Mouse (Mus musculus) hindbrain, embryonic 16.5 days (tissue): ENCODE results near the gene Rnd3. TPM values are rescaled to one million over a fixed set of nuclear protein-coding genes. Genes with fewer than 3 reads are reported as not detected.

ENCODE experiments used
- ATAC-seq: fragments of 200-750 bp; cut with Nextera tagmentation; 2 replicates; pipeline ENCODE4 v1.8.0; 2017; ENCODE audit warnings: moderate TSS enrichment, moderate library complexity
- H3K27ac ChIP-seq: fragments of 300-500 bp; sonication (generic); 2 replicates; pipeline ENCODE4 v1.5.1; 2014; ENCODE audit warnings: low read depth, mild to moderate bottlenecking, control low read depth, low read length, moderate library complexity
- H3K27me3 ChIP-seq: fragments of 300-500 bp; sonication (generic); replicated peaks from 2 replicates; pipeline ENCODE4 v1.6.1; 2014; ENCODE audit warnings: low read length; ENCODE audit not compliant: control insufficient read depth, insufficient read depth
- H3K36me3 ChIP-seq: fragments of 300-500 bp; sonication (generic); 2 replicates; pipeline ENCODE4 v1.6.1; 2014; ENCODE audit warnings: mild to moderate bottlenecking, low read length, moderate library complexity, mixed read lengths; ENCODE audit not compliant: control insufficient read depth, insufficient read depth
- H3K4me1 ChIP-seq: fragments of 300-500 bp; sonication (generic); 2 replicates; pipeline ENCODE4 v1.6.1; 2014; ENCODE audit warnings: low read depth, low read length; ENCODE audit not compliant: control insufficient read depth, insufficient read depth
- H3K4me2 ChIP-seq: fragments of 300-500 bp; sonication (generic); 2 replicates; pipeline ENCODE4 v1.6.1; 2014; ENCODE audit warnings: mild to moderate bottlenecking, low read length, control low read depth, moderate library complexity
- H3K4me3 ChIP-seq: fragments of 300-500 bp; sonication (generic); 2 replicates; pipeline ENCODE4 v1.5.1; 2014; ENCODE audit warnings: mild to moderate bottlenecking, low read length, control low read depth, moderate library complexity
- H3K9ac ChIP-seq: fragments of 300-500 bp; sonication (generic); 2 replicates; pipeline ENCODE4 v1.6.1; 2014; ENCODE audit warnings: low read depth, mild to moderate bottlenecking, control low read depth, low read length, moderate library complexity
- H3K9me3 ChIP-seq: fragments of 300-500 bp; sonication (generic); 2 replicates; pipeline ENCODE4 v1.6.1; 2014; ENCODE audit warnings: mild to moderate bottlenecking, low read length, moderate library complexity; ENCODE audit not compliant: control insufficient read depth
- WGBS: fragments of 180-500 bp; shearing (Covaris S2); extraction: QIAGEN DNeasy Blood & Tissue Kit; methylation state at CpG from one replicate; pipeline ENCODE4 v1.1.7; 2014; 5-methylcytosine and 5-hydroxymethylcytosine counted together
- polyA plus RNA-seq: library from polyadenylated mRNA; unstranded; fragments of >200 nt; fragmentation: Nextera tagmentation; extraction: Ambion mirVana; gene quantifications from 2 replicates; pipeline ENCODE4 v1.2.1, GENCODE M21; 2015

Rnd3 gene
- polyA plus RNA-seq, 1 experiment from 2014 or later, result 82.6 TPM

GRCm38 (mm10) chr2:51148065-51148407 is 875 bp downstream of the Rnd3 start:
- Histone ChIP-seq H3K36me3 (no peaks in the 10 kb centered on the region), H3K4me1 (peaks cover 20% of the 10 kb centered on the region), H3K27me3 (no peaks in the 10 kb centered on the region), H3K4me2 (peak overlapping the region; percentile 59), H3K27ac (peak overlapping the region; percentile 93), H3K9me3 (no peaks in the 10 kb centered on the region), H3K9ac (peak overlapping the region; percentile 98), H3K4me3 (peak overlapping the region; percentile 93)
- WGBS, result 0% methylated on average over 20 of the region's 20 CpGs
- ATAC-seq, result peak; percentile 5; the same call in 1 of the 2 replicates

GRCm38 (mm10) chr2:51147318-51148064 is 1.4 kb downstream of the Rnd3 start:
- no peaks in the 10 kb centered on the region for H3K36me3 ChIP-seq
- peaks cover 20% of the 10 kb centered on the region for H3K4me1 ChIP-seq
- peak overlapping the region; percentile 93 for H3K4me3 ChIP-seq
- peak overlapping the region; percentile 59 for H3K4me2 ChIP-seq
- peak; percentile 63 for ATAC-seq
- no peaks in the 10 kb centered on the region for H3K27me3 ChIP-seq
- no peaks in the 10 kb centered on the region for H3K9me3 ChIP-seq
- 0% methylated on average over 42 of the region's 45 CpGs for WGBS
- H3K9ac ChIP-seq, result peak overlapping the region; percentile 98
- peak overlapping the region; percentile 93 for H3K27ac ChIP-seq

- Histone ChIP-seq H3K4me2 (peak overlapping the region; percentile 59), H3K36me3 (no peaks in the 10 kb centered on the region), H3K9ac (peak overlapping the region; percentile 98), H3K27me3 (no peaks in the 10 kb centered on the region), H3K27ac (peak overlapping the region; percentile 93), H3K9me3 (no peaks in the 10 kb centered on the region), H3K4me1 (peaks cover 25% of the 10 kb centered on the region), H3K4me3 (peak overlapping the region; percentile 93)
- under 1% methylated on average over 18 of the region's 18 CpGs for WGBS
- ATAC-seq, result peak; percentile 85
Measured at GRCm38 (mm10) chr2:51146871-51147317, 2.0 kb downstream of the Rnd3 start.

- WGBS, result 6% methylated on average over 7 of the region's 7 CpGs
- no peaks in the 10 kb centered on the region for H3K9me3 ChIP-seq
- ATAC-seq, result peak; percentile 35
Measured at GRCm38 (mm10) chr2:51145838-51146470, 3.0 kb downstream of the Rnd3 start.

GRCm38 (mm10) chr2:51144380-51145120 is 4.4 kb downstream of the Rnd3 start:
- Histone ChIP-seq H3K9me3 (no peaks in the 10 kb centered on the region), H3K4me3 (peak overlapping the region; percentile 35), H3K36me3 (no peaks in the 10 kb centered on the region), H3K4me2 (peak overlapping the region; percentile 57), H3K27me3 (no peaks in the 10 kb centered on the region), H3K9ac (peak overlapping the region; percentile 46), H3K4me1 (peaks cover 45% of the 10 kb centered on the region), H3K27ac (peak overlapping the region; percentile 40; the same call in 1 of the 2 replicates)
- WGBS, result 20% methylated on average over 6 of the region's 6 CpGs
- no peak for ATAC-seq

More at GRCm38 (mm10) chr2:51145838-51146470, 3.0 kb downstream of the Rnd3 start:
- Histone ChIP-seq H3K4me2 (peak overlapping the region; percentile 59), H3K4me1 (peaks cover 34% of the 10 kb centered on the region), H3K27me3 (no peaks in the 10 kb centered on the region), H3K4me3 (peak overlapping the region; percentile 93), H3K9ac (peak overlapping the region; percentile 98), H3K36me3 (no peaks in the 10 kb centered on the region), H3K27ac (peak overlapping the region; percentile 93)

GRCm38 (mm10) chr2:51142422-51142821 is 6.5 kb downstream of the Rnd3 start:
- ATAC-seq, result no peak
- Histone ChIP-seq H3K4me1 (peaks cover 52% of the 10 kb centered on the region), H3K4me3 (no peak overlapping the region), H3K4me2 (peak overlapping the region; percentile 32), H3K27ac (no peak overlapping the region), H3K36me3 (no peaks in the 10 kb centered on the region), H3K27me3 (no peaks in the 10 kb centered on the region), H3K9me3 (no peaks in the 10 kb centered on the region), H3K9ac (no peak overlapping the region)
- WGBS, result 21% methylated on average over 1 of the region's 1 CpGs

- Histone ChIP-seq H3K27ac (no peak overlapping the region), H3K4me3 (no peak overlapping the region), H3K9ac (no peak overlapping the region), H3K9me3 (no peaks in the 10 kb centered on the region), H3K36me3 (no peaks in the 10 kb centered on the region), H3K27me3 (no peaks in the 10 kb centered on the region), H3K4me2 (peak overlapping the region; percentile 54), H3K4me1 (peaks cover 52% of the 10 kb centered on the region)
- ATAC-seq, result no peak
- 47% methylated on average over 3 of the region's 3 CpGs for WGBS
Measured at GRCm38 (mm10) chr2:51141345-51141744, 7.6 kb downstream of the Rnd3 start.

GRCm38 (mm10) chr2:51140486-51140885 is 8.4 kb downstream of the Rnd3 start:
- Histone ChIP-seq H3K4me1 (peaks cover 52% of the 10 kb centered on the region), H3K9me3 (no peaks in the 10 kb centered on the region), H3K36me3 (no peaks in the 10 kb centered on the region), H3K4me3 (peak overlapping the region; percentile 20), H3K9ac (peak overlapping the region; percentile 5; the same call in 1 of the 2 replicates), H3K27ac (no peak overlapping the region), H3K4me2 (peak overlapping the region; percentile 54), H3K27me3 (no peaks in the 10 kb centered on the region)
- 2% methylated on average over 8 of the region's 8 CpGs for WGBS
- ATAC-seq, result 0 out of 2 replicates have a peak, but pooled peaks have one; percentile 35
